Mouse (Mus musculus) midbrain, embryonic 10.5 days (tissue): ENCODE data around the gene Cep89. TPM values are rescaled to one million over a fixed set of nuclear protein-coding genes. Genes with fewer than 3 reads are reported as not detected.
A peak's percentile ranks its signal among the peaks of the same experiment; 100 is the strongest.

Source experiments
- DNase-seq: peaks from one replicate; pipeline ENCODE4 v3.0.0-alpha.2; 2017; ENCODE audit warnings: low spot score
- H3K27ac ChIP-seq: fragments of 300-500 bp; sonication (generic); replicated peaks from 2 replicates; pipeline ENCODE4 v1.5.1; 2016; ENCODE audit warnings: mild to moderate bottlenecking
- H3K27me3 ChIP-seq: fragments of 300-500 bp; sonication (generic); 2 replicates; pipeline ENCODE4 v1.6.1; 2016; ENCODE audit warnings: low read depth, mild to moderate bottlenecking; ENCODE audit not compliant: poor library complexity, severe bottlenecking
- H3K36me3 ChIP-seq: fragments of 300-500 bp; sonication (generic); 2 replicates; pipeline ENCODE4 v1.6.1; 2016; ENCODE audit warnings: mild to moderate bottlenecking, moderate library complexity
- H3K4me1 ChIP-seq: fragments of 300-500 bp; sonication (generic); 2 replicates; pipeline ENCODE4 v1.6.1; 2016
- H3K4me3 ChIP-seq: fragments of 300-500 bp; sonication (generic); 2 replicates; pipeline ENCODE4 v1.5.1; 2016; ENCODE audit warnings: mild to moderate bottlenecking, moderate library complexity
- H3K9me3 ChIP-seq: fragments of 300-500 bp; sonication (generic); replicated peaks from 2 replicates; pipeline ENCODE4 v1.6.1; 2016; ENCODE audit warnings: mild to moderate bottlenecking
- WGBS: fragments of 180-500 bp; shearing (Covaris S2); methylation state at CpG from one replicate; pipeline ENCODE4 v1.1.7; 2016; 5-methylcytosine and 5-hydroxymethylcytosine counted together
- polyA plus RNA-seq: library from polyadenylated mRNA; unstranded; fragments of >200 nt; fragmentation: Nextera tagmentation; extraction: Ambion mirVana; gene quantifications from 2 replicates; pipeline ENCODE4 v1.2.1, GENCODE M21; 2016

Gene Cep89
- polyA plus RNA-seq: 65.8 and 67.0 TPM in 2 replicates

DNA sequence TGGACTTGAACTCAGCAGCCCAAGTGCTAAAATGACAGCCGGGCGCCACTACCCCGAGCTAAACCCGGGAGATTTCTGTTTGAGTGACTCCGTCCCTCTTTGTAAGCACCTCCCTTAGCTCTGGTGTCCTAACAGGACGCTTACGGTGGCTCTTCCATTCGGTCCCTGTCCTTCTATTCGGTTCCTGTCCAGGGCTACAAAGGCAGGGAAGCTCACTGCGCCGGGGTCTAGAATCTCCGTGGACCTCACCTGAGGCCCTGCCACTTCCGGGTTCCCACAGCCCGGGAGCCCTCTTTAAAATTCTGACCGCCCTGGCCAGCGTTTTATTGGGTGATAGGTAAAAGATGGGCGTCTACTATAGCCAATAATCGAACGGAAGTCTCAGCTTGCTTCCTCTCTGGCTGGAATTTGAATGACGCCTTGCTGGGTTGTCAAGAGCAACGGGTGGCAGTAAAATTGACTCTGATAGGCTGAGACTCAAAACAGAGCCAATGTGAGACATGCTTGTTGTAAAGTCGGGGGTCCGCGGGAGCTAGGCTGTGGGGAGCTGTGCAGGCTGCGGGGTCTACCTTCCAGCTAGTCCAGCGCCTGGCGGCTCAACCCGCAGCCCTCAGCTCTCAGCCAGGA lies at the start of gene Cep89, which contains the start of gene Faap24:
Gene Cep89, plus strand, starts transcription at position 494 of the 627 bp plus-strand sequence.
Gene Faap24, minus strand, starts transcription at position 295 of the 627 bp plus-strand sequence.
- DNase-seq: peak; percentile 98
- WGBS: under 1% methylated on average over 28 of the region's 28 CpGs
- no peaks in the 10 kb centered on the region for H3K27me3 ChIP-seq
- H3K4me3 ChIP-seq: peak within 1 kb of the TSS; percentile 76
- H3K36me3 ChIP-seq: peaks cover 62% of the 10 kb centered on the region
- H3K4me1 ChIP-seq: peaks cover 23% of the 10 kb centered on the region
- H3K27ac ChIP-seq: peak within 1 kb of the TSS; percentile 86
- no peaks in the 10 kb centered on the region; the same call in 1 of the 2 replicates for H3K9me3 ChIP-seq

- no peak for DNase-seq
- no peaks in the 10 kb centered on the region for H3K27me3 ChIP-seq
- WGBS: 77% methylated on average over 17 of the region's 18 CpGs
- no peaks in the 10 kb centered on the region for H3K4me1 ChIP-seq
- no peaks in the 10 kb centered on the region for H3K9me3 ChIP-seq
- no peaks in the 10 kb centered on the region for H3K36me3 ChIP-seq
- H3K4me3 ChIP-seq: no peak overlapping the region
- no peak overlapping the region for H3K27ac ChIP-seq
These were observed 48.7 kb upstream of the Cep89 start for GRCm38 (mm10) chr7:35347918-35348700.

DNA sequence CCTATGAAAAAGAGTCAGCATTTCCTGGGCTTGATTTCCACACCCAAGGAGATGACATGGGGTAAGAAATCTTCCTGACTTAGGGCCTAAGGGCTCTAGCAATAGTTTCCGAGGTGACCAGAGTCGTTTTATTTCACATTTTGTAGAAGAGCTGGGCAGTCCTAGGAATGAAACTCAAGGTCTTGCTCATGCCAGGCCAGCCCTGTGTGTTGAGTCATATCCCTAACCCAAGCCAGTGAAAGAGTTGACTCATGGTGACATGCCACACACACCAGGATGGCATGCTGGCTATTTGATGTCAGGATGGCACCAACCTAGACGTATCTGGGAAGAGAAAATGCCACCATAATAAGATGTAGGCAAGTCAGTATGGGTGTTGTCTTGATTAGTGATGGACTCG lies 47.8 kb upstream of the Cep89 start:
- H3K27me3 ChIP-seq: no peaks in the 10 kb centered on the region
- no peak overlapping the region for H3K4me3 ChIP-seq
- H3K9me3 ChIP-seq: no peaks in the 10 kb centered on the region
- WGBS: 91% methylated on average over 4 of the region's 4 CpGs
- H3K36me3 ChIP-seq: no peaks in the 10 kb centered on the region
- H3K27ac ChIP-seq: no peak overlapping the region
- DNase-seq: no peak
- no peaks in the 10 kb centered on the region for H3K4me1 ChIP-seq

- Histone ChIP-seq H3K36me3 (no peaks in the 10 kb centered on the region), H3K27ac (no peak overlapping the region), H3K9me3 (no peaks in the 10 kb centered on the region), H3K4me3 (no peak overlapping the region), H3K4me1 (no peaks in the 10 kb centered on the region), H3K27me3 (no peaks in the 10 kb centered on the region)
- WGBS: 92% methylated on average over 8 of the region's 8 CpGs
- DNase-seq: no peak
These were observed 46.8 kb upstream of the Cep89 start for GRCm38 (mm10) chr7:35349886-35350684.

DNA sequence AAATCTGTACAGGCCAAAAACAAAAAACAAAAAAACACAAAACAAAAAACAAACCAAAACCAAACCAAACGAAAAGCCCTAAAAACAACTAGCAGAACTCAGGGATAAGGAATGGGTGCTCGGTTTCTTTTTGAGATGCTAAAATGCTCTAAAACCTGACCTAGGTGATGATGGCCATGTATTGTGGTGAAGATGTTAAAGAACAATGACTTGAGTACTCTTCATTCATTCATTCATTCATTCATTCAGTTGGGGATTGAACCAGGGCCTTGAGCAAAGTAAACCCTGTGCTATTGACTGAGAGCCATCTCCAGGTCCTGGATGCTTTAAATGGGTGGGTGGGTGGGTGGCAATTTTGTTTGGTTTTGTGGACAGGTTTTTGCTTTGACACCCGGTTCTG lies 45.7 kb upstream of the Cep89 start:
- DNase-seq: no peak
- Histone ChIP-seq H3K27ac (no peak overlapping the region), H3K9me3 (no peaks in the 10 kb centered on the region), H3K36me3 (no peaks in the 10 kb centered on the region), H3K4me3 (no peak overlapping the region), H3K27me3 (no peaks in the 10 kb centered on the region), H3K4me1 (no peaks in the 10 kb centered on the region)
- WGBS: 92% methylated on average over 3 of the region's 3 CpGs

GRCm38 (mm10) chr7:35353306-35353705 lies 43.5 kb upstream of the Cep89 start:
- no peaks in the 10 kb centered on the region for H3K9me3 ChIP-seq
- H3K36me3 ChIP-seq: no peaks in the 10 kb centered on the region
- no peaks in the 10 kb centered on the region for H3K27me3 ChIP-seq
- DNase-seq: no peak
- 91% methylated on average over 15 of the region's 15 CpGs for WGBS
- H3K4me3 ChIP-seq: no peak overlapping the region
- H3K27ac ChIP-seq: no peak overlapping the region
- H3K4me1 ChIP-seq: no peaks in the 10 kb centered on the region

DNA sequence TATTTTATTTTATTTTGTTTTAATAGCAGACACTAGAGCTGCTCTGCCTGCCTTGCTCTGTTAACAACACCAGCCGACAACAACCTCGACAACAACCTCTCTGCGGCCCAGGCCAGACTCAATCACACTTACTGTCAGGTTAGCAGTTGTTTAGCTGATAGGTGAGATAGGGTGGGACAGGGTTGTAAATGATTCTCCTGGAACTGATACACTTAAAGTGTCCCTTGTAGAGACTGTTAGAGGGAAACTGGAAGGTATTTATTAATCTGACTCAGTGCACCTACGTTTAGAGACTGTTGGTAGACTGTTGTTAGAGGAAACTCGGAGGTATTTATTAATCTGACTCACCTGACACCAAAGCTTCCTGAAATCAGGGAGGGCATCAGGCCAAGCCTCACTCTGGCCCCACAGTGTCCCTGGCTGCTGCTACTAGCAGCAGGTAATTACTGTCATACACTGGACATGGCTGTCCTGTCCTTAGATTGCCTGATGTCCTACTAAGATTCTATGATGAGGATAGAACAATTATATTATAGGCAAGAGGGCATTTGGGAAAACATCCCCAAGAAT lies 41.4 kb upstream of the Cep89 start:
- Histone ChIP-seq H3K27me3 (no peaks in the 10 kb centered on the region), H3K27ac (no peak overlapping the region), H3K9me3 (no peaks in the 10 kb centered on the region), H3K36me3 (no peaks in the 10 kb centered on the region), H3K4me1 (no peaks in the 10 kb centered on the region), H3K4me3 (no peak overlapping the region)
- WGBS: 88% methylated on average over 5 of the region's 5 CpGs
- no peak for DNase-seq

GRCm38 (mm10) chr7:35357621-35358020 lies 39.2 kb upstream of the Cep89 start:
- H3K9me3 ChIP-seq: no peaks in the 10 kb centered on the region
- peaks cover 1% of the 10 kb centered on the region; the same call in 1 of the 2 replicates for H3K4me1 ChIP-seq
- no peak overlapping the region for H3K4me3 ChIP-seq
- H3K27ac ChIP-seq: 0 out of 2 replicates have a peak overlapping the region, but pooled peaks have one; percentile 33
- DNase-seq: no peak
- H3K36me3 ChIP-seq: no peaks in the 10 kb centered on the region
- 88% methylated on average over 12 of the region's 12 CpGs for WGBS
- H3K27me3 ChIP-seq: no peaks in the 10 kb centered on the region

DNA sequence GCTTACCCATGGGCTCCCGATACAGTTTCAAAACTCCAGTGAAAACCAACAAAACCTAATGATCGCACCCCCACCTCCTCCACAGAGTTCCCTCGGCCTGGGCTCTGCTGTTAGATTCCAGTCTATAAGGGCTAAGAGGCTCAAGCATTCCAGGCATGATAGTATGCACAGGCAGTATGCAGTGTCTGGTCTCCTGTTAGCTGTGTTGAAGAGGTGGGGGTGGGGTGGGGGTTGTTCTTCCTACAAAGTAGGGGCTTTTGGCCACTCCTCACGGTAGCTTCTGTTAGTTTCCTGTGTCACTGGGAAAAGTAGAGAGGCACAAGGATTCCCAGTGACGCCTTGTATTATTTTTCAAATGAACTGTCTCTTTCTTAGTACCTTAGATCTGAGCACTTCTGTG lies 34.6 kb upstream of the Cep89 start:
- no peaks in the 10 kb centered on the region for H3K36me3 ChIP-seq
- peaks cover 7% of the 10 kb centered on the region; the same call in 1 of the 2 replicates for H3K4me1 ChIP-seq
- H3K27ac ChIP-seq: no peak overlapping the region
- 73% methylated on average over 5 of the region's 5 CpGs for WGBS
- DNase-seq: no peak
- H3K27me3 ChIP-seq: no peaks in the 10 kb centered on the region
- H3K9me3 ChIP-seq: no peaks in the 10 kb centered on the region
- H3K4me3 ChIP-seq: no peak overlapping the region

DNA sequence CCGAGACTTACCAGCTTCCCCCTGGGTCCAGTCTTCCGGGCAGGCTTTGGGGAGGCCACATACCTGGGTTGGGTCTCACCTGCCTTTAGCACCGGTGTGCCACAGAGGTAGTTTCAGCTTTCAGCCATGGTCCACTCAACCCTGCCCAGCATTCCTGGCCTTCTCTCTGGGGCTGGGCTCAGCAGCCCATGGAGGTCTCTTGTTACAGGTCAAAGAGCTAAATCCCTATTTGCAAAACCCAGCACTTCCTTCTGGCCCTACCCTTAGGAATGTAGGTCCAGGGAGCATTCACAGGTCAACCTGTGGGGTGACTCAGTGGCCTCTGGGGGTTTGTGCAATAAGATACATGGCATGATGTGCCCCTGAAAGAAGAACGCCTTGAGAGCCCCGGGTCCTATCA lies 34.0 kb upstream of the Cep89 start:
- Histone ChIP-seq H3K27ac (no peak overlapping the region), H3K36me3 (no peaks in the 10 kb centered on the region), H3K27me3 (no peaks in the 10 kb centered on the region), H3K4me3 (no peak overlapping the region), H3K9me3 (no peaks in the 10 kb centered on the region), H3K4me1 (peaks cover 7% of the 10 kb centered on the region; the same call in 1 of the 2 replicates)
- 74% methylated on average over 5 of the region's 5 CpGs for WGBS
- DNase-seq: no peak

- no peak overlapping the region for H3K27ac ChIP-seq
- H3K4me3 ChIP-seq: no peak overlapping the region
- no peaks in the 10 kb centered on the region for H3K27me3 ChIP-seq
- H3K9me3 ChIP-seq: no peaks in the 10 kb centered on the region
- WGBS: 80% methylated on average over 12 of the region's 12 CpGs
- H3K4me1 ChIP-seq: peaks cover 7% of the 10 kb centered on the region; the same call in 1 of the 2 replicates
- H3K36me3 ChIP-seq: no peaks in the 10 kb centered on the region
- DNase-seq: no peak
These were observed 31.5 kb upstream of the Cep89 start for GRCm38 (mm10) chr7:35365161-35365910.

DNA sequence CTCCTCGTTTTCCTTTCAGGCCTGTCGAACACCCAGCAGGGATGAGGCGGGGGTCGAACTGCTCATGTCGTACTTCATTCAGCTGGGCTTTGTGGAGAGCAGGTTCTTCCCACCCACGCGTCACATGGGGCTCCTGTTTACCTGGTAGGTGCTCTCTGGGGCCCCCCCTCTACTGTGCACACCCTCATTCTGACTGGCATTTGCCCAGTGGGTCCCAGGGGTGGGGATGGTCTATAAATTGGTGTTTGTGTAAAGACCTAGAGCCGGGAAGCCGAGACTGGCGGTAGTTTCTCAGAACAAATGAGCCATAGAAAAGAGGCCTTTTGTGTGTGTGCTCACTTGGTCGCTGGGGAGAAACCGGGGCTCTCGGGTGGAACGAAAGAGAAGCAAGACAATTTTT lies 25.7 kb upstream of the Cep89 start:
- 0 out of 2 replicates have a peak overlapping the region, but pooled peaks have one; percentile 14 for H3K4me3 ChIP-seq
- no peaks in the 10 kb centered on the region for H3K36me3 ChIP-seq
- peak overlapping the region; percentile 75 for H3K27ac ChIP-seq
- DNase-seq: peak; percentile 23
- WGBS: 27% methylated on average over 14 of the region's 14 CpGs
- H3K9me3 ChIP-seq: no peaks in the 10 kb centered on the region
- peaks cover 18% of the 10 kb centered on the region for H3K4me1 ChIP-seq
- H3K27me3 ChIP-seq: no peaks in the 10 kb centered on the region
